Comparison of ENCODE assay signal across 16 mouse cellular contexts in genomic region chr13:45181529-45182230, GRCm38 (mm10).
"Had no signal": no experiment of that assay in that cellular context is flagged by ENCODE, and none has a peak within 500 bp of the region (broad histone marks: within the 10 kb centered on the region; RNA-seq: fewer than 3 reads in every experiment).

No protein-coding gene starts in this region.

- H3K4me3 ChIP-seq: intestine, embryonic 15.5 days; layer of hippocampus, adult 2 months; limb, embryonic 13.5 days; midbrain, embryonic 10.5 days; myocyte; neural tube, embryonic 15.5 days had no signal

- H3K9ac ChIP-seq: intestine, embryonic 15.5 days; limb, embryonic 13.5 days; liver, embryonic 14.5 days; neural tube, embryonic 15.5 days had no signal

- H3K4me2 ChIP-seq: intestine, embryonic 15.5 days; limb, embryonic 13.5 days; neural tube, embryonic 15.5 days had no signal

- DNase-seq: kidney, postnatal 4 days; left cerebral cortex, postnatal 4 days; lung, adult 18-20 months; lung, postnatal 36 days; midbrain, embryonic 14.5 days; right cerebral cortex, adult 18-20 months; right cerebral cortex, postnatal 25 days; thymus, adult 2 months; thymus, postnatal 36 days had no signal

- H3K4me1 ChIP-seq: intestine, embryonic 15.5 days; midbrain, embryonic 10.5 days had no signal

- ATAC-seq: intestine, embryonic 15.5 days had no signal

- H3K27me3 ChIP-seq: intestine, embryonic 15.5 days; limb, embryonic 13.5 days; neural tube, embryonic 15.5 days had no signal

- H3K9me3 ChIP-seq: intestine, embryonic 15.5 days; limb, embryonic 13.5 days; midbrain, embryonic 10.5 days; neural tube, embryonic 15.5 days had no signal

- H3K36me3 ChIP-seq: intestine, embryonic 15.5 days; limb, embryonic 13.5 days; midbrain, embryonic 10.5 days; neural tube, embryonic 15.5 days had no signal

- H3K27ac ChIP-seq: intestine, embryonic 15.5 days; layer of hippocampus, adult 2 months; limb, embryonic 13.5 days; liver, embryonic 14.5 days; midbrain, embryonic 10.5 days; neural tube, embryonic 15.5 days had no signal
